Mouse (Mus musculus) heart, embryonic 14.5 days (tissue): ENCODE measurements at regions not wholly inside any gene's neighbourhood (a gene's known extent, or its start where the extent isn't known, plus 50 kb on each side); places are given as distances from the start of the nearest gene placed in this dataset.

Experiments
- ATAC-seq: fragments of 200-750 bp; cut with Nextera tagmentation; 2 replicates; pipeline ENCODE4 v1.8.0; 2017; ENCODE audit warnings: low read depth, moderate TSS enrichment; ENCODE audit not compliant: insufficient number of reproducible peaks, insufficient read depth, low FRiP score
- H3K27ac ChIP-seq, 2 experiments: fragments of 200-500 bp in 1 of 2; fragments of 300-500 bp in 1 of 2; sonication (generic) in 1 of 2; replicated peaks in 1 of 2; 2 replicates each; pipeline ENCODE4 v1.5.1; 2012 to 2014; ENCODE audit warnings: low read depth in 2 of 2, low read length in 2 of 2, control low read depth in 1 of 2, mild to moderate bottlenecking in 1 of 2, mixed read lengths in 1 of 2; ENCODE audit not compliant: control insufficient read depth in 1 of 2, insufficient read depth in 1 of 2
- H3K27me3 ChIP-seq: fragments of 300-500 bp; sonication (generic); 2 replicates; pipeline ENCODE4 v1.6.1; 2014; ENCODE audit warnings: mild to moderate bottlenecking, low read length, control low read depth; ENCODE audit not compliant: control insufficient read depth, insufficient read depth
- H3K36me3 ChIP-seq: fragments of 300-500 bp; sonication (generic); 2 replicates; pipeline ENCODE4 v1.6.1; 2014; ENCODE audit warnings: mild to moderate bottlenecking, control low read depth, low read length, mixed read lengths; ENCODE audit not compliant: control insufficient read depth, insufficient read depth
- H3K4me1 ChIP-seq, 2 experiments: fragments of 200-500 bp in 1 of 2; fragments of 300-500 bp in 1 of 2; sonication (generic) in 1 of 2; 2 replicates each; pipeline ENCODE4 v1.6.1; 2012 to 2014; ENCODE audit warnings: low read length in 2 of 2, control low read depth in 1 of 2, mixed read lengths in 1 of 2; ENCODE audit not compliant: control insufficient read depth in 2 of 2, insufficient read depth in 2 of 2
- H3K4me2 ChIP-seq: fragments of 300-500 bp; sonication (generic); 2 replicates; pipeline ENCODE4 v1.6.1; 2014; ENCODE audit warnings: mild to moderate bottlenecking, low read length
- H3K4me3 ChIP-seq, 2 experiments: fragments of 200-500 bp in 1 of 2; fragments of 300-500 bp in 1 of 2; sonication (generic) in 1 of 2; 2 replicates each; pipeline ENCODE4 v1.5.1; 2012 to 2014; ENCODE audit warnings: low read length in 2 of 2, mild to moderate bottlenecking in 2 of 2, control low read depth in 1 of 2, low read depth in 1 of 2, moderate library complexity in 1 of 2; ENCODE audit not compliant: control insufficient read depth in 1 of 2, insufficient read depth in 1 of 2
- H3K9ac ChIP-seq: fragments of 300-500 bp; sonication (generic); 2 replicates; pipeline ENCODE4 v1.6.1; 2014; ENCODE audit warnings: mild to moderate bottlenecking, low read length
- H3K9me3 ChIP-seq: fragments of 300-500 bp; sonication (generic); 2 replicates; pipeline ENCODE4 v1.6.1; 2016; ENCODE audit warnings: low read length, control low read depth; ENCODE audit not compliant: control insufficient read depth
- WGBS: fragments of 180-500 bp; shearing (Covaris S2); extraction: QIAGEN DNeasy Blood & Tissue Kit; methylation state at CpG from one replicate; pipeline ENCODE4 v1.1.7; 2014; 5-methylcytosine and 5-hydroxymethylcytosine counted together

GRCm38 (mm10) chr13:72211716-72212115 is 248.2 kb upstream of the Irx1 start:
- H3K4me2 ChIP-seq: no peak overlapping the region
- no peak overlapping the region for H3K9ac ChIP-seq
- H3K36me3 ChIP-seq: no peaks in the 10 kb centered on the region
- no peak overlapping the region for H3K27ac ChIP-seq
- WGBS: 86% methylated on average over 4 of the region's 4 CpGs
- no peak overlapping the region for H3K4me3 ChIP-seq
- peaks cover 5 to 10% of the 10 kb centered on the region in 2 experiments; a peak in 3 of 4 replicates for H3K4me1 ChIP-seq
- no peaks in the 10 kb centered on the region for H3K9me3 ChIP-seq
- no peak for ATAC-seq
- H3K27me3 ChIP-seq: no peaks in the 10 kb centered on the region

- no peak for ATAC-seq
- H3K4me2 ChIP-seq: no peak overlapping the region
- H3K27me3 ChIP-seq: no peaks in the 10 kb centered on the region
- no peaks in the 10 kb centered on the region for H3K36me3 ChIP-seq
- no peak overlapping the region for H3K9ac ChIP-seq
- no peak overlapping the region for H3K27ac ChIP-seq
- H3K4me1 ChIP-seq: peaks cover 5 to 10% of the 10 kb centered on the region in 2 experiments; a peak in 3 of 4 replicates
- WGBS: 86% methylated on average over 2 of the region's 2 CpGs
- H3K4me3 ChIP-seq: no peak overlapping the region
- no peaks in the 10 kb centered on the region for H3K9me3 ChIP-seq
Observed at GRCm38 (mm10) chr13:72212747-72213146, 249.2 kb upstream of the Irx1 start.

- Histone ChIP-seq H3K4me1 (no peaks in the 10 kb centered on the region), H3K9me3 (0 out of 2 replicates have a peak, but pooled peaks cover 4% of the 10 kb centered on the region), H3K27me3 (no peaks in the 10 kb centered on the region), H3K27ac (no peak overlapping the region), H3K9ac (no peak overlapping the region), H3K4me2 (no peak overlapping the region), H3K4me3 (no peak overlapping the region), H3K36me3 (no peaks in the 10 kb centered on the region)
- no peak for ATAC-seq
- WGBS: 88% methylated on average over 2 of the region's 2 CpGs
Observed at GRCm38 (mm10) chr13:72219329-72219728, 255.8 kb upstream of the Irx1 start.

GRCm38 (mm10) chr13:72227102-72227501 is 263.6 kb upstream of the Irx1 start:
- no peaks in the 10 kb centered on the region for H3K27me3 ChIP-seq
- no peak overlapping the region for H3K4me2 ChIP-seq
- 95% methylated on average over 1 of the region's 1 CpGs for WGBS
- H3K4me1 ChIP-seq: no peaks in the 10 kb centered on the region
- H3K9me3 ChIP-seq: no peaks in the 10 kb centered on the region
- H3K9ac ChIP-seq: no peak overlapping the region
- no peak overlapping the region for H3K27ac ChIP-seq
- no peak for ATAC-seq
- no peaks in the 10 kb centered on the region for H3K36me3 ChIP-seq
- H3K4me3 ChIP-seq: no peak overlapping the region

- Histone ChIP-seq H3K27me3 (no peaks in the 10 kb centered on the region), H3K9ac (no peak overlapping the region), H3K4me2 (no peak overlapping the region), H3K4me3 (no peak overlapping the region), H3K4me1 (no peaks in the 10 kb centered on the region), H3K9me3 (no peaks in the 10 kb centered on the region), H3K27ac (no peak overlapping the region), H3K36me3 (no peaks in the 10 kb centered on the region)
- 70% methylated on average over 4 of the region's 4 CpGs for WGBS
- ATAC-seq: no peak
Observed at GRCm38 (mm10) chr13:72231032-72231591, 267.6 kb upstream of the Irx1 start.

- ATAC-seq: no peak
- Histone ChIP-seq H3K27ac (no peak overlapping the region), H3K4me1 (no peaks in the 10 kb centered on the region), H3K4me2 (no peak overlapping the region), H3K4me3 (no peak overlapping the region), H3K36me3 (no peaks in the 10 kb centered on the region), H3K9me3 (no peaks in the 10 kb centered on the region), H3K9ac (no peak overlapping the region), H3K27me3 (no peaks in the 10 kb centered on the region)
Observed at GRCm38 (mm10) chr13:72232080-72232479, 268.6 kb upstream of the Irx1 start.

GRCm38 (mm10) chr13:72241919-72242318 is 278.4 kb upstream of the Irx1 start:
- no peak for ATAC-seq
- Histone ChIP-seq H3K27ac (no peak overlapping the region), H3K4me3 (no peak overlapping the region), H3K9ac (no peak overlapping the region), H3K4me2 (no peak overlapping the region), H3K9me3 (no peaks in the 10 kb centered on the region), H3K4me1 (no peaks in the 10 kb centered on the region), H3K27me3 (no peaks in the 10 kb centered on the region), H3K36me3 (no peaks in the 10 kb centered on the region)
- 76% methylated on average over 3 of the region's 3 CpGs for WGBS

GRCm38 (mm10) chr13:72250419-72250818 is 286.9 kb upstream of the Irx1 start:
- no peak overlapping the region for H3K4me2 ChIP-seq
- H3K4me3 ChIP-seq: no peak overlapping the region
- no peak overlapping the region for H3K9ac ChIP-seq
- peaks cover 5% of the 10 kb centered on the region for H3K9me3 ChIP-seq
- ATAC-seq: no peak
- H3K36me3 ChIP-seq: no peaks in the 10 kb centered on the region
- no peak overlapping the region for H3K27ac ChIP-seq
- no peaks in the 10 kb centered on the region for H3K4me1 ChIP-seq
- no peaks in the 10 kb centered on the region for H3K27me3 ChIP-seq
